Mouse (Mus musculus): ENCODE data around the gene Ccn1.

Ccn1 gene

DNA sequence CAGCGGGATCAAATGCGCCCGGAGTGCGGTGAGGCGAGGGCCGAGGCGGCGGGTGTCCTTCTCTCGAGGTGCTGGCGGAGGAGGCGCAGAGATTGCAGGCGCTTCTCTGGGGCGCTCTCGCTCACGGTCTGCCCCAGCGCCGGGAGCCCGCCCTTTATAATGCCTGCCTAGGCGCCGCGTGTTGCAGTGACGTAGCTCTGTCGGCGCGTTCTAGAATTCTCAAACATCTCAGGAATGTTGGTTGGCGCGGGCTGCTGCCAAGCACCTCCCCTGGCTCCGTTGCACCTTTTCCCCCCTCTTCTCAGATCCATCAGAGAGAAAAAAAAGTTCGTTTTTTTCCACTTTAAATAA, at the start of gene Ccn1:
TSS of gene Ccn1 (minus strand) at position 130 of the 351 bp plus-strand sequence.
- DNase-seq, result peak; percentile 88 to 93

GRCm38 (mm10) chr3:145693361-145693760, 43.6 kb upstream of the Ccn1 start:
- DNase-seq, result no peak

- DNase-seq, result peak; percentile 28 to 39
Measured at GRCm38 (mm10) chr3:145692037-145692436, 42.3 kb upstream of the Ccn1 start.

- no peak for DNase-seq
Measured at GRCm38 (mm10) chr3:145691415-145691814, 41.6 kb upstream of the Ccn1 start.

DNA sequence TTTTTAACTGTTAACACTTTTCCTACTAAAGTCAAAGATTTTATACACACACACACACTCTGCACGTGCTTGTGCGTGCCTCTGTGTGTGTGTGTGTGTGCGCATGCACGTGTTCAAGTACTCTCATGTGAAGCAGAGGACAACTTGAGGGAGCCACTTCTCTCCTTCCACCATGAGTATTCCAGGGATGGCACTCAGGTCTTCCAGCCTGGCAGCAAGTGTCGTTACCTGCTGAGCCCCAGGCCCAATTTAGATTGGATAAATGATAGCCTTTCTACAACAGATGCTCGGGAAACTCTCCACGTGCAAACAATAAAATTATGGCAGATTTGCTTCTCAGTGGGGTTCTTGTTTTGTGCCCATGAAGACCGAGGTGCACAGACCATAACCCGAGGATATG, 39.5 kb upstream of the Ccn1 start:
- DNase-seq, result no peak

DNA sequence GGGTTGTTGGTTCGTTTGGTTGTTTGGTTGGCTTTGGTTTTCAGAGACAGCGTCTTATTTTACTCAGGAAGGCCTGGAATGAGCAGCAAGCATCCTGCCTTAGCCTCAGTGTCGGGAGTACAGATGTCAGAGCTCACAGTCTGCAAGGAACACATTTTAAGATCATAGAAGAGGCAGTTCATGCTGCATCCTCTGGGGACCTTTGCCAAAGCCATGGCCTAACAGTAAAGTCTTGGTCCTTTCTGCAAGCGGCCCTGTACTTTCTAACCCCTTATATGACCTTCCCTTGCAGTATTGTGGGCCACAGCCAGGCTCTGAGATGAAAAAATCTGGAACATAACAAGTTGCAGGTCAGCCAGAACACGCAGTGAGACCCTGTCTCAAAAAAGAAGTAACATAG, 38.1 kb upstream of the Ccn1 start:
- DNase-seq, result peak; percentile 28 to 59

GRCm38 (mm10) chr3:145684604-145685441, 35.0 kb upstream of the Ccn1 start:
- peak in 1 of 2 experiments; percentile 24 for DNase-seq

- no peak for DNase-seq
Measured at GRCm38 (mm10) chr3:145684201-145684600, 34.4 kb upstream of the Ccn1 start.

DNA sequence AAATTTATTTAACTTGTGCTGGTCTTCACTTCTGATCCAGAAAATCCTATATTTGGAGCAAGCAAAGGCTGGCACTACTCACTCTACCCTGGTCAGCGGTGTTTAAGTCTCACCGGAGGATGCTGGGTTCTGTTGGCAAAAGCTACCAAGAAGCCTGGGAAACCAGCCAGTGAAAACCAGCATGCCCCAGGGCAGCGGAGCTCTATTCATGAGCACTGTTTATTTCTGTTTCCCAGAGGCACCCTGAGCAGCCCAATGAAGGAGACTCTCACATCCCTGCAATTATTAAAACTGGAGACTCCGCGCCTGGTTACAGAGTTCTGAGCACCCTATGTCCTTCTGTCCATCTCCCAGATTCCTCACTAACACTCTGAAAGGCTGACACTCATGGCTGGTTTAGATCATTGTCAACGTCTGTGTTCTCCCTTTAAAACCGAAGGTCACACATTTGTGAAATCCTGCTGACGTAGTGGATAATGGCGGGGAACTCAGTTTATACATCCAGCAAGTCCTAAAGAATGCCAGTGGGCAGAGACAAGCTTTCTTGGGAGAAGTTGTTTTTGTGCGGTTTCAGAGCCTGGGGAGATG, 31.7 kb upstream of the Ccn1 start:
- no peak for DNase-seq

DNA sequence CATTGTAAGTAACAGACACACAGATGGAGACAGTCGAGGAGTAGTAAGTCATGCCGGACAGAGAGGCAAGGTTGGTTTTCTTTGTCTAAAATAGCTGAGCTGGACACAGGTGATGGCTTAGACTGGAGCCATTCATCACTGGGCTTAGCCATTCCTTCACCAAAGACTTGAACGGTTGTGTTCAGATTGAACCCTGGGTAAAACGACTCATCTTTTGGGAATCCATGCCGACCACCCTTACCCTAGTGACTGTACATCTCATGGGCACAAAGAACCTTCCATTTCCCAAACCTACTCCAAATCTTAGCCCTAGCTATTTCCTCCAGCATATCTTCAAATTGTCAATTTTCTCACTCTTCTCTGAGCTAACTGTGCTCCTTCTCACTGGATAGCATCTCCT, 30.9 kb upstream of the Ccn1 start:
- no peak for DNase-seq

DNA sequence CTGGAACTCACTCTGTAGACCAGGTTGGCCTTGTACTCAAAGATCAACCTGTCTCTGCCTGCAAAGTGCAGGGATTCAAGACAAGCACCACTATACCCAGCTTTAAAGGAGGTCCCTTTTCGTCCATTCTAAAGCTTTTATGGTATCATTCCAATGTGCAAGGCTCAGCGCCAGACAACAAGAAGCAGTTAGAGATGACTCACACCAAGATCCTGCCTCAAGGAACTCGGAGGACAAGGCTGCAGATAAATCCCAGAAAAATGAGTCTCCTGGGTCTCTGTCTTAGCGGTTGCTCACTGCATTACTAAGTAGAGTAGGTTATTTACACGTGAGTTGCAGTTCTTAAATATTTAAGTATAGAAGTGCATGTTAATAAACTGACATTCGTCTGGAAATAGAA, 26.4 kb upstream of the Ccn1 start:
- no peak for DNase-seq

GRCm38 (mm10) chr3:145674815-145675214, 25.0 kb upstream of the Ccn1 start:
- no peak for DNase-seq

DNA sequence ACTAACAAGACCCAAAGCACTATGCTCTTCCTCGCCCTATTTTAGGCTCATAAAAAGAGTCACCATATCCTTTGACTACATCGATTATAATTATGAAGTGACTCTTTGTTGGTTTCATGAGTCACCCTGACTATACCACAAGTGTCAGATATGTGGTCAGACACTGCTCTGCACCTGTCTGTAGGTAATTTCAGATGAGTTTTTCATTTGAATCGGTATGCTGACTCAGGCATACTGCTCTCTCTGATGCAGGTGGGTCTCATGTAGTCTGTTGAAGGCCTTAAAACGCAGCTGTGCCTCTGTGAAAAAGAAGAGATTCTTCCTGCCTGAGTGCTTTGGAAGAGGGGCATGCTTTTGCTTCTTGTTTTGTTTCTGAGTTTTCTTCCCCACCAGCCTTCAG, 16.6 kb upstream of the Ccn1 start:
- DNase-seq, result no peak

- peak; percentile 16 to 29 for DNase-seq
Measured at GRCm38 (mm10) chr3:145656993-145657713, 7.4 kb upstream of the Ccn1 start.

DNA sequence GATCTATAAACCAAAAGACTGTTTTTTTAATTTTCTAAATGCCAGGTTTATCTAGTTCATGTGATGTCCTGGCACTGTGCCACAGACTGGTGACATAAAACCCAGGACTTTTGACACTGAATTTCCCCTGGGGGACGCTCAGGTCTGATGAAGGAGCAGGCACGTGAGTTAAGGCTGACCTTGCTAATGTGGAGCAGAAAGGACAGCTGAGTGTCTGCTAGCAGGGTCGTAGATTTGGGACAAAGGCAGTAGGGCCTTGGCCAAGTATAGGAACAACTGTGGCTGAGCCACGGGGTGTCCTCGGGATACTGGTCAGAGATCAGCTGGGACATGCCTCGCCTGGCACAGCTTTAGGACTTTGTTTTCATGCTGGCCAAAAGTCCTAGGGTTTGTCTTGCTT, 5.2 kb upstream of the Ccn1 start:
- no peak for DNase-seq

DNA sequence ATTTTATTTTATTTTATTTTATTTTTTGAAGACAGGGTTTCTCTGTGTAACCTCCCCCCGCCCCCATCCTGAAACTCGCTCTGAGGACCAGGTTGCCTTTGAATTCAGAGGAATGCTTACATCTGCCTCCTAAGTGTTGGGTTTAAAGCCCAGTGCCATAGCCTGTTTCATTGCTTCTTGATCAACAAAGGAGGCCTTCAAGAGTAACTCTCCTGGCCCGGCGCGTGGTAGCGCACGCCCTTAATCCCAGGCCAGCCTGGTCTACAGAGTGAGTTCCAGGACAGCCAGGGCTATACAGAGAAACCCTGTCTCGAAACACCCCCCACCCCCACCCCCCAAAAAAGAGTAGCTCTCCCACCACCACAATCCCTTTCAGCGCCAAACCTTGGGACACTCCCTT, 4.2 kb upstream of the Ccn1 start:
- DNase-seq, result no peak

- DNase-seq, result peak; percentile 84 to 91
Measured at GRCm38 (mm10) chr3:145653191-145653940, 3.6 kb upstream of the Ccn1 start.

DNA sequence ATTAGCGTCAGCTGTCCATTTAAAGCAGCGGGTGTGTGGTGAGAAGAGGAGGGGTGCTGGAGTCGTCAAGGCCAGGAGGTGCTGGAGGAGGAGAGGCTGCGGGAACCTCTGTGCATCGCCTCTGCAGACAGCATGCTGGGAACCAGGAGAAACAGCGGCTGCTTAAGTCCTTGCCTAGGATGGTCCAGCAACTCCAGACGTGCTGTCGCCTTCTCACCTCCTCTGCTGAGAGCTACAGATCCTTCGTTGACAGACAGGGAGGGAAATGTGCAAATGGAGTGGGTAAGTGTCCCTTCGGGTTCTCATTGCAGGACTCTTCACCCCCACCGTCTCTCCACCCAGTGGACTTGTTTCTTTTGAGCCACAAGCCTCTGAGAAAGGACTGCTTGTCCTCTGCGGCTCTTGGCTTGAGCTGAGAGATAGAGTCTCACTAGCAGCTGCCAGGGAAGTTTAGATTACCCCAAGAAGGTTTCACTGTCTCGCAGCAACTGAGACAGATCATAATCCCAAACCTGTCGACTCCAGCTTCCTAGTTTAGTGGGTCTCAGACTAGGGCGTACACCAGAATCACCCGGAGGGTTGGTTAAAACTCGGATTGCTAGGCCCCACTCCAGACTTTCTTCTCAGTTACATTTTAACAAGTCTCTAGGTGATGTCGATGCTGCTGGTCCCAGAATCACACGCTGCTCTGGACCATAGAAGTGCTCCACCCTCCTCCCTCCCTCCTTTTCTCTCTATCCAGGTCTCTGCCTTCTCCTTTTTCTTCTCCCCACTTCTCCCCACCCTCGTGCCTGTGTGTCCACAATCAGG, 2.7 kb upstream of the Ccn1 start:
- DNase-seq, result peak; percentile 48 to 61

GRCm38 (mm10) chr3:145651978-145652321, 2.2 kb upstream of the Ccn1 start:
- no peak for DNase-seq

GRCm38 (mm10) chr3:145651029-145651977, 1.5 kb upstream of the Ccn1 start:
- DNase-seq, result peak; percentile 40 to 63
